Mouse (Mus musculus): ENCODE measurements at regions not wholly inside any gene's neighbourhood (a gene's known extent, or its start where the extent isn't known, plus 50 kb on each side); places are given as distances from the start of the nearest gene placed in this dataset.

DNA sequence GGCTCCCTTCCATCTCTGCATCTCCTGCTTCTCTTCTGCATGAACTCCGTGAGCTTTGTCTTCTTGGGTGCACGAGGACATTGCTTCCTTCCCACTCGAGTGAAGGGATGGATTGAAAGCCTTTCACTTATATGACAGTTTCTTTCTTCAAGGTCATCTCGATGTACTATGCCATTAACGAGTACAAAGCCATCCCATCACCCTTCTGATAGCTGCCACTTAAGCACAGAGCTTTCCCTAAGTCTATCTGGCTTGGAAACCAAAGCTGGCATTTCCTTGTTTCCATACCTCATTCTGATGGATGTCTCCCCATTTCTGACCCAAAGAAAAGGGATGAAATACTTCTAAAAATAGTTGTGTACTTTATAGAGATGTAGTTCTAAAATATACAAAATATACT lies 366.5 kb upstream of the Atp11b start:
- DNase-seq, result no peak

DNA sequence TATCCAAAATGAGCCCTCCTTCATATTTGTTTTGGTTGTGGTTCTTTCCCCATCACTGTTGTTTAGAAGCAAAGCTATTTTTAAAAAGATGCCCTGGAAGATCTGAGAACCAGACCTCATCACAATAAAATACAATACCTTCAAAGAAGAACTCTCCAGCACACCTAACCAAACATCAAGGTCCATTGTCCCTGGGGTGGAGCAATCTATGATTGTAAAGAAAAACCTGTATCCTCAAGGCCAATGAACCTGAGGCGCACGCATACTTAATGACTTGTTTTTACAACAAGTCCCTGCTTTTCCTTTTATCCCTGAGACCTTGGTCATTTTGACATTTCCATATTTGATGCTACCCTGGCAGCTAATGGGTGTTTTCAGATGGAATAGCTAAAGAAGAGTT lies 361.2 kb upstream of the Atp11b start:
- no peak for DNase-seq

DNA sequence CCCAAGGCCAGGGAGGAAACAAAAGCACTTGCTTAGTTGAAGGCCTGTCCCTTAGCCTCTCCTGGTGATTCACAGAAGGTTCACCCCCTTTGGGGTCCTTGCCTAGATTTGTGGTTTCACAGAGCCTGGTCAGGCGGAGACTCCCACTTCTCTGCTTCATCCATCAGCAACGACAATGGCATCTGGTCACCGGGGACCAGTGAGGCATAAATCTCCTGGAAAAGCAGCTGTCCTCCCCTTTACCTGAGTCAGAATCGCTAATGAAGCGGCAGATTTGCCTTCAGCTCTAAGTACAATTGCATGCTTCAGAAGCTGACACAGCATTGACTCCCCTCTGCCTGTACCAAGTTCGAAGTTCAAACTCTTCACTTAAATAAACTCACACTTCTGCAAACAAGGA lies 353.7 kb upstream of the Atp11b start:
- DNase-seq, result no peak

DNA sequence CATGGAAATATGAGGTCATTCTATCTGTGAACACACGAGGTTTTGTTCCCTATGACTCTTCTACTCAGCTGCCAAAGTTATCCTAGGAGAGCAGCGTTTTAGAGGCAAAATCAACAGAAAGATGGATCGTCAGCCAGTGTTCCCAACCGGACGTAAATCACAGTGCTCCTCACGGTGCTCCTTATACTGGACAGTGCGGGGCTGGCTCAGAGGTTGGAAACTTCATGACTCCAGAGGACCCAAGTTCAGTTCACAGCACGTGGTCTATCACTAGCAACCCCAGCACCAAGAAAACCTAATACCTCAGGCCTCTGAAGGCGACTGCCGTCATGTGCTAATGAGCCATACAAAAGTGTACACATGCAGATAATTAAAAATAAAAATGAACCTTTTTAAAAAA lies 351.2 kb upstream of the Atp11b start:
- DNase-seq, result no peak

DNA sequence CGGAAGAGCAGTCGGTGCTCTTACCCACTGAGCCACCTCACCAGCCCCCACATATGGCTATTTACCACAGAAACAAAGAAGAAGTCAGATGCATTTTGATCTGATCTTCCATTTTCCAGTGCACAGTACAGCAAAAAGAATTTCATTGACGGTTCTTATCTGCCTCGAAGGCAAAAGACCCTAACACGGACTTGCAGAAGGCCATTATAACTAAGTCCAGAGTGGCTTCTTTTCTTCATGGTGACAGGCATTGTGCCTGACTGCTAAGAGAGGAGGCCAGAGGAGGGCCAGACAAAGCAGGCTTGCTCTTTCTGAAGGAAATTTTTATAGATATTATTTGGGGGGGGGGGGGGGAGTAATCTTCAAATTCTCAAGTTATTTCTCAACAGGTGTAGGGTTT lies 350.0 kb upstream of the Atp11b start:
- DNase-seq, result no peak

DNA sequence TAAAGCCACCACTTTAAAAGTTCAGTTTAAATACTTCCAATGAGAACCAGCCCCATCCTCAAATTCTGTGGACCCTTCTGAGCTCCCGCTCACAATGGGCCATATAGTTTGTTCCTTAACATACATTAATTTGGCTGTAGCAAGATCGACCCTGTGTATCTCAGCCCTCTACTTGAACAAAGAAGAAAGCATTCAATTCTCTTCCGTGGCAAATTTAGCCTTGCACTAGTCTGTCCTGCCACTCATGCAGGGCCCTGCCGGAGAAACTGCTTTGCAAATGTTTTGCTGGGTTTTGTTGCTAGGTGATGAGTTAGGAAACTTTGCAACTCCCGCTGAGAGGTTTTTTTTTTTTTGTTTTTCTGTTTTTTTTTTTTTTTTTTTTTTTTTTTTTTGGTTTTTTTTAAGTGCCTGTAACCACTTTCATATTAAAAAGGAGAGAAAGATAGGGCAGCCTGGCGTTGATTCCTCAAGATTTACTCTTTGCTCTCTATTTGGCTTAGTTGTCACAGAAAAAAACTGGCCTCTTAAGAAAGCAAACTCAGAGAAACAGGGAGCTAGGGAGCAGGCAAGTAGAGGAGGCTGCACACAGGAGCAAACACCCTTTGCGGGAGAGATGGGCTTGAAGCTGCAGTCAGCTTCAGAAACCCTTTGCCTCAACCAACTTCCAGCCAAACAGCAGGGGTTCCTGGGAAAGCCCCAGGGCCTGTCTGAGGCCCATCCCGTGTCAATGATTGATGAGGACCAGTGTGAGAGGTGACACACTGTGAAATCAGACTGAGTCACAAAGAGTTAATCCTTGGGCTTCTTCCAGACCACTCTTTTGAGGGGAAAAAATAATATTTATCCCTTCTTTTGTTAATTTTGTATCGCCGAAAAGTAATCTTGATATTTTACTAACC lies 349.2 kb upstream of the Atp11b start:
- no peak for DNase-seq

DNA sequence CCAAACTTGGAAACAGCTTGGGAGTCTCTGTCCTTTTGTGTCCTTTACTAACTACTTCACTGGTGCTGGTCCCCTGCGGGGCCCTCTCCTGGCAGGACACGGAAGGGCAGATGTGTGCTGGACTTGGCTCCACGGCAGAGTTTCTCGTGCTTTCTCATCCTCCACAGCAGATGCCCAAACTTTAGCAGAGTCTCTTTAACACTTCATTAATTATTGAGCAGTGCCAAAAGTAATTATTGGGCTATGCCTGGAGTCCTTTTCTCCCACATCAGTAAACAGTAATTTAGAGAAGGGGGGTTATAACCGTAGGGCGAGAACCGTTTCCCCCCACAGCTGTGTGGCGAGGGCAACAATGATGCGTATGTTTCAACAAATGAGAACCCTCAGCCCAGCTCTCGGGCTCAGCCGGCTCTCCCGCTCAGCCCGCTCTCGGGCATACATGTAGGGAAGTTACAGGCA lies 348.3 kb upstream of the Atp11b start:
- DNase-seq, result peak; percentile 8

DNA sequence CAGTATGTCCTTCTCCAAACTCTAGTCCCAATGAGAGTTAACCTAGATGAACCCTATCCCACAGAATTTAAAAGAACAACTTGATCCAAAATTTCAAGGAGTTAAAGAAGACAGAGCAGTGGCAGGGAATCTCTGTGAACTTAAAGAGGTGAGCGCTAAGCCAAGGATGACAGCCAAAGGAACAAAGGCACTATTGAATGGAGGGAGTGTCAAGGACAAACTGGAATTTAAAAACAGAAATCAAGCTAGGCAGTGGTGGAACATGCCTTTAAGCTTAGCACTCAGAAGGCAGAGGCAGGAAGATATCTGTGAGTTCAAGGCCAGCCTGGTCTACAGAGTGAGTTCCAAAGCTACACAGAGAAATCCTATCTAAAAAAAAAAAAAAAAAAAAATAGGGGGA lies 316.2 kb upstream of the Atp11b start:
- no peak for DNase-seq

DNA sequence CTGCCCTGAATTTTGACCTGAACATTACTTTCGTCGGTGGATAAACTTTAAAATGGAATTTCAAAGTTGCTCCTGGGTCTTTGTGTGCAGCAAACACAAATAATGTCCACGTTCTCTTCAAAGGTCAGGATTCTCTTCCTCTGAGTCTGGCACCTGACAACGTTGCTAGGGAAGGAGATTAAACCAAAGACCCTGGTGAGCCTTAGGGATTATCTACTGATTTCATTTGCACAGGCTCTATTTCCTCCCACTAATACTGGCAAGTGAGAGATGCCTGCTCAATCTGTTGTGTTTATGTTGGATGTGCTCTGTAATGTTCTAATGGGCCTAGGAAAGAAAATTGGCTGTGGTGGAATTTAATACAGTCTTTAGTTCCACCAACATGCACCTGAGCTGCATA lies 291.0 kb upstream of the Atp11b start:
- no peak for DNase-seq

DNA sequence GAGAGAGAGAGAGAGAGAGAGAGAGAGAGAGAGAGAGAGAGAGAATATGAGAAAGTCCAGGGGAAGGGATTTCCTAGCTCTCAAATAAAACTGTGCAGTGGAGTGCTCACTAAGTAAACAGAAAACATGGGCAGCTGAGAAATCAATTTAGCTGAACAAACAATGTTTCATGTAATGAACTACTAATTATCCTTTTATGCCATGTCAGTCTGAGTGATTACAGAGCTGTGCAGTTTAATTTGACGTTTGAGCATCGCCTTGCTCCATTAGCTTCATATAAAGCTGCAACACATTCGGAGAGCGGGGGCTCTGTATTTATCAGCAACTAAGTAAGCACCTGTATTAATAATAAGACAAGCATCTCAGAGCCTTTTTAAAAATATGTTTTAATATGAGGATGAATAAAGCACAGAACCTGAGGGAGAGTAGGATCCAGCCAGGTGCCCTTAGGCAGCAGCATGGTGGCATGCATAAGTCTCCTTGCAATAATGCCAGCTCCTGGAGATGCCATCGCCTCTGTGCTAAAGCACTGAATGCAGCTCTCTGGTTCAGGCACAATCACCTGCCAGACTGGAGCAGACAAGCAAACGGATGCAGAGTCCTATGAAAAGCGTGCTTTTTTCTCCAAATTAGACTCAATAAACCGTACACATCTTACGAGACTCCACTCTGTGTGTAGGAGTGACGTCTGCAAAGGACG lies 289.5 kb upstream of the Atp11b start:
- no peak for DNase-seq

DNA sequence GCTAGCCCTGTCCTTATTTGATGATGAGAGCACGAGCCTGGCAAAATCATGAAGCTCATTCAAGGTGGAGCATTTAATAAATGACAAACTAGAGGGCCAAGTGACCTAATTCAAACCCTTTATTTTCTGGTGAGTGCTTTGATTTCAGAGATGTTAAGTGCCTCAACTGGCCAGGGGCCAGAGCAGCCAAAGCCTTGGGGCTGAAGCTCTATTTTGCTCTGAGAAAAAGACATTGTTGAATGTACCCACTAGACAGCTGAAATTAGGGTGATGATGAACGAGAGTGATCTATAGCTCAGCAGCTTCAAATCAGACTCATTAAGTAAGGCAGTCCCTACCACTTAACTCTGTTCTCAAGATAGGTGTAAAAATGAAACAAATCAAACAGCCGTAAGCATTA lies 287.9 kb upstream of the Atp11b start:
- no peak for DNase-seq

DNA sequence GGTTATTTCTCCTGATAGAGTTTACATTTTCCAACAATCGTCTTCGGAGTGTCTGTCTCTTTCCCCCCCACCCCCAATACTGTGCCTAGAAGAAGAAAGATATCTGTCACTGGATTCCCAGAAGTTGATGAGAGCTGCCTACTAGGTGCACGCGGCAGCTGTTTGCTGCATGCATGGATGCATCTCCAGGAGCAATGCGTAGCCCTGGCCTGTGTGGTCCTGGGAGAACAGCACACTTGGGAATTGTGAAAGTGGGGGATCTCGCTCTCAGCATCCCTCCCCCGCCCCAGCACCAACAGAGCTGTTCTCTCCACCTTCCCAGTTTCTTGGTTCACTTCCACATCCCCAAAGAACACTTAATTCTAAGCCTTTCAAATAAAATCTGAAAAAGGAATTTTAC lies 280.6 kb upstream of the Atp11b start:
- DNase-seq, result no peak

DNA sequence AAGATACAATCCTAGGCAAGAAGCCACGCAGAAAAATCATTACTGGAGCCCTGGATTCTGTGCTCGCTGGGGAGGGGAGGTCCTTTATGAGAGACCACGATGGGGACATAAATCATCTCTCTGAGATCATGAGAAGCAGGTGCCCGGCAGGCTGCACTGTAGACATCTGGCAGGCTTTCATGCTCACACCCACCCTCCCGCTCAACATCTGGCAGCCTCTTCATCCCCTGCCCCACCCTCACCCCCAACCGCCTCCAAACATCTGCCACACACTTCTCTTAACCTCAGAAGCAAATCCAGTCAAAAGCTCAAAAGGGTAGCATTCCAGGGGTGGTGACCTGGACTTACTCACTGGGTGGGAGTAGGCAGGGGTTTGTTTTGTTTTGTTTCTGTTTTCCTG lies 279.5 kb upstream of the Atp11b start:
- DNase-seq, result no peak

DNA sequence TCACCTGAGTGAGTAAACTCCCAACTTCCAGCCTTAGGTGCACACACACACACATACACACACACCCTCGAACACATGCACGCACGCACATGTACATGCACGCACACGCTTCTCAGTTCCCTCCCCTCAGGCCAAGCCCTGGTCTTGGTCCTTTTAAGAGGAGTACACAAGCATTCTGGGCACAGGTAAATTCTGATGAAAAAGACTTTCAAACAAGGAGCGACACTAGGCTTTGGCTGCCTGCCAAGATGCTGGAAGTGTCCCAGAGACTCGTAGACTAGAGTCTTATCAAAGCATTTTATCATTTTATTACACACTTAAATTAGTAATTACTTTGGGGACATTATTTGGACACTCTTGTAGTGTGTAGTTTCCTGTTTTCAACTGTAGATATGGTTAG lies 278.6 kb upstream of the Atp11b start:
- no peak for DNase-seq

DNA sequence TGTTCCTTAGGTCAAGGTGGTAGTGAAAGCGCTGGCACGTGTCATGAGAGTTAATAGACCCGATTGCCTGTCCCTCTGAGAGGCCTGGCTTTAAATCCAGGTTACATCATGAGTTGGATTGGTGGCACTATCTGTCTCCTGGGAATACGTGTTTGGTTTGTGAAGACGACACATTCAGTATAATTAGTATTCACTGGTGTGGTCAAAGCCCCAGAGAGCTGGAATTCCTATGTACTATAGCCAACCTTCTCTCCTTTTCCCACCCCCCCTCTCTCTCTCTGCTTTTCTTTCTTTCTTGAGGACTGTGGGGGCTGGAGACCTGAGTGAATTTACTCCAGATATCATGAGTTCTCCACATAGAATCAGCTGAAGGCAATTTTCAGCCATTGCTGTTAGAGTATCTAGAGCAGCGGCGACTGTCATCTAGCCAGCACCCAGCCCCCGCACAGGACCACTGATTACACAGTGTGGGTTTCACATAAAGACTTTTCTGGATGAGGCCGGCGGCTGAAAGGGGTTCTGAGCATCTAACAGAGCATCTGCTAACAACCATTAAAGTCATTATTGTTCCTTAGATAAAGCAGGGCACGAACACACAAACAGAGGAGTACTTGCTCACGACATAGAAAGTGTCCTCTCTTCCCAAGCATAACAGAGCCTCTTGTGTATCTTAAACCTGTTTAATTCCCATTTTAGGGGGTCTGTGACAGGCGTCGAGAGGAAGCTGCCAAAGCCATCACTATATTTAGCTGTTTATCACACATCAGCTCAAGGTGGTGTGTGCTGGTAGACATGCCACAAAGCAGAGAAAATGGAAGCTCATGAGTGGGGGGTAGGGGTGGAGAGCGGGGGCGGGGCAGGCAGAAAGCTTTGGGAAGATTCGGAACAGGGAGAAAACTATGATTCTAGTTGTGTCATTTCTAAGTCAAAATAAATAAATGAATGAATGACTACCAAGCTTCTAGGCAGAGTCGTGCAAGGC lies 272.9 kb upstream of the Atp11b start:
- no peak for DNase-seq

DNA sequence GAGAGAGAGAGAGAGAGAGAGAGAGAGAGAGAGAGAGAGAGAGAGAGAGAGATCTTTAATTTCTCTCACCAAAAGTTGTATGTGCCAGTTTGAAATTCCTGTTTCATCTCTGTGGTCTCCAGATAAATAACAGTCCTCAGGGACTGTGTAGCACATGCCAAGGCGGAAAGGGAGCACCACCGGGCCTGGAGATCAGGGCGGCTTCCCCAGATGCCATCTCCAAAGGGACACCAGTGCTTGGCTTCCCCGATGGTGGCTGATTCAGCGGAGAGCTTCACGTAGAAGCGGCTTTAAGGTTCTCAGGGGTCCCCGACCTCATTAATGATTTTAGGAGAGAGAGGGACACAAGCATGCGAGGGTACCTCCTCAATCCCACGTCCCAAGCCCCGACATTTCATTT lies 272.1 kb upstream of the Atp11b start:
- DNase-seq, result no peak

DNA sequence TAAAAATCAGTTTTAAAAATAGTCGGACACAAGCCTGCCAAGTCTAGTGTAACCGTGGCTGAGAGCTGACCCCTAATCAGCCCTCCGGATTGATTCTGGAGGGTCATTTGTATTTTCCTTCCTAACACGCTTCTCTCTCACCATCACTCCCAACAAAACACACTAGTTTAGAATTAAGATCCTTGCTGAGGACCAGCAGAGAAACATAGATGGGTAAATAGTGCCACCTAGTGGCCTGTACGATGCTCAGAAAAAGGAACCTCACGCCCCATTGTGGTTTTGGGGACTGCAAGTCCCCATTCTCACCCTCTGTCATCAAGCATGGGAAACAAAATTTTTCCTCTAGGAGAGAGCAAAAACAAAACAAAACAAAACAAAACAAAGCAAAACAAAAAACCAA lies 271.6 kb upstream of the Atp11b start:
- DNase-seq, result peak; percentile 20

DNA sequence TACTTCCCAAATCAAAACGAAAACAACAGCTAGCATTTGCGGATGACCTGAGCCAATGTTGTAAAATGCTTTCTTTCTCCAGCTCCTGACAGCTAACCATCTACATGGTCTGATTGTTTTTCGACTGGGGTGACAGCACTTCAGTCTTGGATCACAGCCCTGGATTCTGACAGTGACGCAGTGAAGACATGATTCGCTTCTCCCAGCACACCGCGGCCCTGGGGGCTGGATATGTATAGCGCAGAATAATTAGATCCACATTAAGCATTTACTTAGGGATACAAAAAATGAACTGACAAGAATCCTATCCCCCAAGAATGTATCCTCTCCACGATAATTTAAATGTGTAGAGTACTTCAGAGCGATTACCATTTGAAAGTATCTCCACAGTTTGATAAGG lies 271.1 kb upstream of the Atp11b start:
- DNase-seq, result no peak

DNA sequence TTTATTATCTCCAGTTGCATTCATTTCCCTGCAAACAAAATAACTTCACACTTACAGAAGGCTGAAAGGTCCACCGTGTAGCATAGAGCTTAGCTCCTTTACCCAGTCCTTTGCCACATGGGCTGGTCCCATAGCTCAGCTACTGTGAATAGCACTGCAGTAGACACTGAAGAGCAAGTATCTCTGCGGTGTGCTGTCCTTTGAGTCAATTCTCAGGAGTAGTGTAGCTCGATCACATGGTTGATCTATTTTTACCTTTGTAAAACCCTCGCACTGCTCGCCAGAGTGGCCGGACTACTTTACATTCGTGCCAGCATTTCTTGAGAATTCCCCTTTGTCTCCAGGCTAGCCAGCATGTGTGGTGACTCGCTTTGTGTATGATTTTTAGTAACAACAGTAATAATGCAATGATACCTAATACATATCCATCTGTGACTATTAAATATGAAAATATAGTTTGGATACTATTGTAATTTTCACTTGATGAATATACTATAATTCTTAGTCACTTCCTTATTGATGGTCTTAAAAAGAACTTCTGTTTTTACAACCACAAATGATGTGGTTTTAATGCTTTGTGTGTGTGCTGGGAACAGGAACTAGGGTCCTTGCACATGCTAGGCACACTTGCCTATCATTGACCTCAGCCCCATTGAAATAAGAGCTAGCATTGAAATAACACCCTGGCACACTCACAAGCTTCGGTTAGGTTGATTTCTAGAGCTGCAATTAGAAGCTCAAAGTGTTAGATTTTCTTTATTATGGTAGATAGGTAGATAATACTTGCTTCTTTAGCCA lies 257.7 kb upstream of the Atp11b start:
- DNase-seq, result no peak

DNA sequence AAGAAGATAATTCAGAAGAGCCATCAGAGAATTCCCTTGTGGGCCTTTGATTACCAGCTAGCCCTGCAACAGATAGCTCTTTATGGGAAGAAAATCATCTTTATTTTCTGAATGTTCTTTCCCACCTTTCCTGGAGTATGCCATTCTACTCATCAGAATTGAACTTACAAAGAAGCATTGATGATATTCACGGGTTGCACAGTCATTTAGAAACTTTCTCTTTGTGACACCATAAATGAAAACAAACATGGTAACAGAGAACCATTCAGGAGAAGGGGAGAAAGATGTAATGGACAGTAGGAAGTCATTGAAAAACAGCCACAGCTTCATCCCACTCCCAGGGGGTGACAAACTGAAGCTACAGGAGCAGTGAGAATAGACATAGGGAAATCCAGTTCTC lies 243.6 kb upstream of the Atp11b start:
- DNase-seq, result no peak

DNA sequence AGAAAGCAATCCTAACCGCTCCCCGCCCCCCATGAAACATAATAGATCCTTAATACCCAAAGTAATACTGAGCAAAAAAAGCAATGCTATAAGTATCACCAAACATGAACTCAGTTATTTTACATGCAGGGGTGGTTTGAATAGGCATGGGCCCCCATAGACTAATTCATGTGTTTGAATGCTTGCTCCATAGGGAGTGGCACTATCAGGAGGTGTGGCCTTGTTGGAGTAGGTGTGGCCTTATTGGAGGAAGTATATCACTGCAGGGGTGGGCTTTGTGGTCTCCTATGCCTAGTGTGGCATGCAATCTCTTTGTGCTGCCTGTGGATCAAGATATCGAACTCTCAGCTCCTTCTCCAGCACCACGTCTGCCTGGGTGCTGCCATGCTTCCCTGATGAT lies 237.4 kb upstream of the Atp11b start:
- no peak for DNase-seq

DNA sequence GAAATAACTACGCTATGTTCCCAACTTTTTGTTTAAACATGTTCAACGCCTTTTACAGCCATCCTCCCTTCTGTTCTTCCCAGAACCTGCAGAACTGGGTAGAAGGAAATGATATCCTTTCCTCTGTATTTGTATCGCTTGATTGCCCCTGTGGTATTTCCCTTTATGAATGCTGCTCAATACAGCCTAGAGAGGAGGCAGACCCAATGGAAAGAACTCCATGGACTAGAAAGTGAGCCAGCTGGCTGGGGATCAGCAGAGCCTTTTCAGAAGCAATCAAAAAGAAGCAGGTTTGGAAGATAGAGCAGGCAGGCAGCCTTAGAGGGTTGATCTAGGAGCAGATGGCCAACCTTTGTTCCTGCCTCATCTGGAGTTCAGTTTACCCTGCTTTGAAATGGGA lies 233.8 kb upstream of the Atp11b start:
- DNase-seq, result no peak
